Mouse (Mus musculus): ENCODE results near the gene Gm17387. TPM values are rescaled to one million over a fixed set of nuclear protein-coding genes. Genes with fewer than 3 reads are reported as not detected.
A peak's percentile ranks its signal among the peaks of the same experiment; 100 is the strongest.

The Gm17387 gene
- total RNA-seq, 2 experiments from 2014 or later = not detected

DNA sequence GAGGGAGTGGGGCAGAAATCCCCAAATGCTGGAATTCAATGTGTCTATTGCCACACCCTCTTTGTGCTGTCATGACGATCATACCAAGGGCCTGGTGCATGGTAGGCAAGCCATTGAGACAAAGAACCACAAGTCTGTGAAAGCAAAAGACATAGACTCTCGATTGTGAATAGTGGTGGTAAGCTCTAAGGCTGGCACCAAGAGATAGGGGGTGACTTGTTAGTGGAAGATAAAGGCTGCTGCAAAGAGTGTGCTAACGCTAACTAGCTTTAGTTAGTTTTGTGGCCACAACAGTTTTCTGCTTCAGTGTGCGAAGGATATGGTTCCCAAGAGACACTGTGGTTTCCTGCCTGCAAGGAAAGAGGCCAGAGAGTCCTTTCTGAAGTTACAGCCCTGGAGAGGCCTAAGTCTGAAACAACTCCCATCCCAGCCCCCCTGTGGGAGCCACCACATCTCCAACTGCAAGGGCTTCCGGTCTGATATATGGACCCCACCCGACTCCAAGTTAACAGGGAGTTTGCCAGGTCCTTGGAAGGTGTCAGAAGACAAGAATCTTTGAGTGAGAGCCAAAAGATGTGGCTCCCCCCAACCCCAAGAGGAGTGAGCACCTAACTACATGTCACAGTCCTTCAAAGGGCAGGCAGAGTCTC, 18.1 kb downstream of the Gm17387 start:
- intact Hi-C loops (cut with DNase I) = no loop called here
- peak; percentile 53 to 67 for DNase-seq

DNA sequence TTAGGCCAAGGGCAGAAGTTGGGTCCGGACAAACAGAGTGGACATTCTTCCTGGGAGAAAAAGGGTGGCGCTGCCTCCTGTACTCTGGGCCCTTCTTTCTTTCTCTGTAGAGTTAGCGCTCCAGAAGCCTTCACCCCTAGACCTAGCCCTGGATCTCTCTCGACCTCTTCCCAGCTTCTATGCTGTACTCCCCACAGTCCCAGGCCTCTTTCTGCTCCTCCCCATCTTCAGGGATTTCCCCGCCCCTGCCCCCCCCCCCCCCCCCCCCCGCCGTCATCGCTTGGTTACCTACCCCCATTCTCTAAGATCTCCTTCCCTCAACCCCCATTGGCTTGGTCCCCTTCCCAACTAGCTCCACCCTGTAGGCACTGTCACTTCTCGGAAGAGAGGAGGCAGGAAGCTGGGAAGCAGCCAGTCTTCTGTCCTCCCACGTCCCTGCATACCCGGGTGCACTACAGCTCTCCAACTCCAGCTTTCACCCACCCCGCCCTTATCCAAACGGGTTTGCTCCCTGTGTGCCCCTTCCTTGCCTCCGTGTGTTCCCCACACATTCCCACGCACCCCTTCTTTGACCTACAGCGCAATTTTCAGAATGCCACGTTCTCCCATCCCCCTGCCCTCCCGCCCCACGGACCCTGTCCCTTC, 18.8 kb downstream of the Gm17387 start:
- intact Hi-C loops (cut with DNase I) = loop anchor here (1.0 to 2.0 kb wide), 5 partner anchors 38 to 203 kb away; partner anchors contain the start of gene Scgb1c1
- DNase-seq = peak; percentile 89 to 90

DNA sequence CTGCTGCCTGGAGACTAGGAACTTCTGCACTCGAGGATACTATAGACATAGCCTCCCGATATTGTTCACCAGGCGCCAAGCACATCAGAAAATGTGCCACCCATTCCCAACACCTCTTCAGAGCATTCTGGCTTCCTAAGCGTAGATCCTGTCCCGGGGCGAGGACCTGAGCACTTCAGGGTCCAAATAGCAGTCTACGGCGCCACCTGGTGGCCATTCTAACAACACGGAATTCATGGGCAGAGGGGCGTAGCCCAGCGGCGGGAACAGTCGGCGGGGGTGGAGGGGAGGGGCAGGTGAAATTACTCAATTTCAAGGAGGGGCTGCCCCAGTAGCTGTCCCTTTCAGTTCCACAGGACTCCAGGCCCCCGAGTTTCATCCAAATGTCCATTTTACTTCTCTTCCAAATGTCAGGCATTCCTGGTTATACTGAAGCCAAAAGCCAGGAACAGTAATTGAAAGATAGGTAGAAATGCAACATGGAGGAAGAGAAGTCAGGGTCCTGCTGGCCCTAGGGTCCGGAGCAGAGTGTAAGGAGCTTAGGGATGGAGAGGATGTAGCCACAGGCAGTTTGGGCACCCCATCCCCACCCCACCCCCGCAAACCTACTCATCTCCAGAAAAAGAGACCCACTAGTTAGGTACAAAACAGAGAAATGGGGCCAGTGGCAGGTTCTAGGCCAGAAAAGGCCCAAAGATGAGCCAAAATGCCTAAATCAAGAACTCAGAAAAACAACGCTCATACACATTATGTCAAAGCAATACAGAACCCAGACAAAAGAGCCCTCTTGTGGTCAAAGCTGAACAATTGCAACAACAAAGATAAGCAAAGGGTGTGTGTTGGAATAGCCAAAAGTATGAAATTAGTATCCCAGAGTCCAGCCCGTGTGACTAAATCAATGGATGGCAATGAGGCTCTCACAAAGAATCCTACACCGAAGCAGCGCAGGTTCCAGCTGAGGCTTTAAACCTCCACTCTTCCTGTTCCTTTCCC, 19.6 kb downstream of the Gm17387 start:
- peak; percentile 94 to 96 for DNase-seq
- intact Hi-C loops (cut with DNase I) = loop anchor here (1.0 to 2.0 kb wide), 5 partner anchors 39 to 204 kb away; partner anchors contain the start of gene Scgb1c1

DNA sequence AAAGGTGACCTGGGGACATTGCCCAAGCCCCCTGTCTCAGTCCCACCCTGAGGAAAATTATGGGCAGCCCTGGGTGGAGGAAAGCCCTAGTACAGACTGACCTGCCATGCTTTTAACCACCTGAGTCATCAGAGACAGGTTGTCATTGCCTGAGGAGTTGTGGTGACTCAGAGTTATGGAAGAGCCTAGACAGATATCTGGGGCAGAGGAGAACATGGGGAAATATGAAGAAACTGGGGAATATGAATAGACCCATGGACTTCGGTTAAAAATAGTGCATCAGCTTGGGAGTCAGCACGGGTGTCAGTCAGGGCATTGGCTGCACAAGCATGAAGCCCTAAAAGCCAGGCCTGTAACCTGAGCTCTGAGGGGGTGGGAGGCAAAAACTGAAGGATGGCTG, 20.4 kb downstream of the Gm17387 start:
- intact Hi-C loops (cut with DNase I) = loop anchor here (2.0 kb wide), 1 partner anchor 205 kb away; the partner anchor contains the start of gene Scgb1c1
- no peak for DNase-seq

DNA sequence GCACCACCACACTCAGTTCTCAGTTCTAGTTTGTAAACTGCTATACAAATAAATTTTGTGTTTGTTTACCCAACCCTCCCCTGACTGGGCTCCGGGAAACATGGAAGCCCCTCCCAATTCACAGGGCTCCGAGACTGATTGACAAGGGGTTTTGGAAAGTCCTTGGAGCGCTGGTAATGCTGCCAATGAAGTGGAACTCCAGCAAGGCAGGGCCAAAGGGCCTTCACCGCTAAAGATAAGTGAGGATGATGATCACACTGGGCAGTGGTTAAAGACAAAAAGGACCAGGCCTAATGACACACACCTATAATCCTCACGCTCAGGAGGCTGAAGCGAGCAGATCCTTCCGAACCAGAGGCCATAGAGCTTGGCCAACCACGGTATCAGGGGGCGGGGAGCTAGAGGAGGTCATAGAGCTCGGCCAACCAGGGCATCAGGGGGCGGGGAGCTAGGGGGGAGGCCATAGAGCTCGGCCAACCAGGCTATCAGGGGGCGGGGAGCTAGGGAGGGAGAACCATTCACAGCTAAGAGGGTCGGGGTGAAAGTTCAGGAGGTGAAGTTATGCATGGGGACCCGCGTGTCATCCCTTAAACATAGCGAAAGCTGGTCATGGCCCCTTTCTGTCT, 22.2 kb downstream of the Gm17387 start:
- DNase-seq = no peak
- intact Hi-C loops (cut with DNase I) = no loop called here

DNA sequence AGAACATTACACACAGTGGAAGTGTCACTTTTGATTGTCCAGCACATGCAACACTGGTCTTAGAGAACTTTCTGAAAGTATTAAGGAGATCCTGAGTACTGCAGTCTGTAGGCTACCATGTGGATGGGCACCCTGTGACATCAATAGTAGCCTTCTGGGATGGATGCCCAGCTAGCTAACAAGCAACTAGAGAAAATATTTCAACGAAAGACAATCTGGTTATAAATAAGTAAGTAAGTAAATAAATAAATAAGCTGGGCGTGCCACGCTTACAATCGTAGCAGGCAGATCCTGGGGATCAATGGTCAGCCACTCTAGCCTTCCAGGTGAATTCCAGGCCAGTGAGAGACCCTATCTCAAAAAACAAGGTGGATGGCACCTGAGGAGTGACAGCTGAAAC, 23.1 kb downstream of the Gm17387 start:
- intact Hi-C loops (cut with DNase I) = no loop called here
- no peak for DNase-seq

DNA sequence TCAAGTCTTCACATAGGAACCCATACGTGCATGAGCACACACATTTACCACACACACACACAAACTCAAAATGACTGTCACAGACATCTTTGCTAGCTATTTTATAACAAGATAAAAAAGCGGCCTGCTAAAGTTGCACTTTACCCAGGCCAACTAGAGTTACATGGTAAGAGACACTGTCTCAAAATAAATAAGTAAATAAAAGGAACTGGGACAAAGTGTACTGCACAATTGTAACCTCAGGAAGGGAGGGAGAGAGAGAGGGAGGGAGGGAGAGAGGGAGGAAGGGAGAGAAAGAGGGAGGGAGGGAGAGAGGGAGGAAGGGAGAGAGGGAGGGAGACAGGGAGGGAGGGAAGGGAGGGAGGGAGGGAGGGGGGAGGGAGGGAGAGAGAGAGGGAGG, 23.5 kb downstream of the Gm17387 start:
- intact Hi-C loops (cut with DNase I) = no loop called here
- no peak for DNase-seq

DNA sequence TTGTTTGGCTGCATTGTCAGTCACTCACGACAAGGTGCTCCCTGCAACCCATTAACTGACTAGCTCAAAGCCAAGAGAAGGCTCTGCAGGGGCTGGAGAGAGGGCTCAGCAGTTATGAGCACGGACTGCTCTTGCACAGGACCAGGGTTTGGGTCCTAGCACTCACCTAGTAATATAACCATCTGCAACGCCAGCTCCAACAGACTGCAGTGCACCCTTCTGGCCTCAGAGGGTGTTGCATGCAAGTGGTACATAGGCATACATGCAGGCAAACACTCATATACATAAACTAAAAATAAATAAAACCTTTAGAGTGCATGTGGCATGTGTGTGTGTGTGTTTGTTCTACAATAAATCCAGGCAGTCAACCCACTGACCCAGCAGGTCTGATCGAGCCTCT, 26.9 kb downstream of the Gm17387 start:
- intact Hi-C loops (cut with DNase I) = no loop called here
- no peak for DNase-seq

DNA sequence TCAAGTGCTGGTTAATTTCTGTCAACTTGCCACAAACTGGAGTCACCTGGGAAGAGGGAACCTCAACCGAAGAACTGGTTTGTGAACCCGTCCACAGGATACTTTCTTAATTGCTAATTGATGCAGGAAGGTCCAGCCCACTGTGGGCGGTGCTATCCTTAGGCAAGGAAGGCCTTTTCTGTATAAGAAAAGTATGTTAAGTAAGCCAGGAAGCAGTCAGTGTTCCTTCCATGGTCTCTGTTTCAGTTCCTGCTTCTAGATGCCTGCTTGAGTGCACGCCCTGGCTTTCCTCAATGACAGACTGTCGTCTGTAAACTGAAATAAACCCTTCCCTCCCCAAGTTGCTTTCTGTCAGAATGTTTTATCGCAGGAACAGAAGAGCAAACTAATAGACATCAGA, 28.0 kb downstream of the Gm17387 start:
- DNase-seq = no peak
- intact Hi-C loops (cut with DNase I) = no loop called here

DNA sequence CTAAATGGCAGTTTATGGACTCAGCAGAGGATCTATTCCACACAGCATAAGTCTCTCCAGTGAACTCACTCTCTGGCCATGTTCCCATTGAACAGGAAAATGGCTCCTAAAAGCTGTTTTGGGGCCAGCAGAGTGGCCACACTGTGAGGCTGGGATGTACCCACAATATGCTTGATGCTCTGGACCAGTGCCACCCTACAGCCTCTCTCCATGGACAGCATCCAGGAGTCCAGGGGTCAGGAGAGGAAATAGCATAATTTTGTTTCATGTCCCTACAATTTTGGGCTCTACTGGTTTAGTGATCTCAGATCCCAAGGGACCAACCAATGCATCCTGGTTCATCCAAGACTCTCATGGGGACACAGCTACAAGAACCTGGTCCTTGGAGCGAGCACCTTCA, 28.6 kb downstream of the Gm17387 start:
- no peak for DNase-seq
- intact Hi-C loops (cut with DNase I) = no loop called here

DNA sequence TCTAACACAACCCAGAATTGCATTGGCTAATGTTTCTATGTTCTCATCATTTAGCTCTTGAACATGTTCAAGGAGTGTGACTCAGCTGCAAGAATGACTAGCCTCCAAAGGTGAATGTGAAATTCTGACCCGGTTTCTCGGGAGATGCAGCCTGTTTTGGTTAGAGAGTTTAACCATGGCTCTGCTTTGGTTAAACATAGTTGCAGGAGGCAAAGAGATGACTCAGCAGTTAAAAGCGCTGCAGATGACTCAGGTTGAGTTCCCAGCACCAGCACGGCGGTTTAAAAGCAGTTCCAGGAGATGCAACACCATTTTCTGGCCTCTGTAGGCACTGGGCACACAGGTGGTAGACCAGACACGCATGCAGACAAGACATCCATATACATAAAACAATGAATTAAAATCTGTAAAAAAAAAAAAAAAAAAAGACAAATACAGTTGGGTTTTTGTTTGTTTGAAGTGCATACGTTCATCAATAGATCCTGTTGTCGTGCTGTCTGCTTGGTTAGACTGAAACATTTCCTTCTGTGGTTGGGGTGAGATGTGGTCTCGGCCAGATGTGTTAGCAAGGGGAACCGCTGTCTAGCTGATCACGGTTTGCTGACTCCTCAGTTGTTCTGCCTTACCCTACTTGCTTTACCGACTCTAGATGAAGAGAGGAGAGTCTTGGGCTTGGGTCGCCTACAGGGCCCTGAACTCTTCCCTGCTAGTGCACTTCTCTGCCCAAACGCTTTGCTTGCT, 29.8 kb downstream of the Gm17387 start:
- intact Hi-C loops (cut with DNase I) = no loop called here
- no peak for DNase-seq

DNA sequence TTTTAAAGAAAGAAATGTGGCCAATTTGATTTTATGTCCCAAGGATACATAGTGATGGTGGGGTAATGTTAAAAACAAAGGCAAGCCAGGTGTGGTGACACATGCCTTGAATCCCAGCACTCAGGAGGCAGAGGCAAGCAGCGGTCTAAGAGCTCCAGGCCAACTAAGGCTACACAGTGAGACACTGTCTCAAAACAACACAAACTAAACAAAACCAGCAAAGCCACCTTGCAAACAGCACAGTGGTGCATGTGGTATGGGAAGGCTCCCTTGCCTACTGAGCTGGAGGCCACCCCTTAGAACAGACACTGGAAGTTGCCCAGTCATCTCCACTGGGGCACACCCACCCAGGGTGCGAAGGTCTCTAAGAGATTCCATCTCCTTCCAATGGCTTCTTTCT, 31.0 kb downstream of the Gm17387 start:
- intact Hi-C loops (cut with DNase I) = no loop called here

DNA sequence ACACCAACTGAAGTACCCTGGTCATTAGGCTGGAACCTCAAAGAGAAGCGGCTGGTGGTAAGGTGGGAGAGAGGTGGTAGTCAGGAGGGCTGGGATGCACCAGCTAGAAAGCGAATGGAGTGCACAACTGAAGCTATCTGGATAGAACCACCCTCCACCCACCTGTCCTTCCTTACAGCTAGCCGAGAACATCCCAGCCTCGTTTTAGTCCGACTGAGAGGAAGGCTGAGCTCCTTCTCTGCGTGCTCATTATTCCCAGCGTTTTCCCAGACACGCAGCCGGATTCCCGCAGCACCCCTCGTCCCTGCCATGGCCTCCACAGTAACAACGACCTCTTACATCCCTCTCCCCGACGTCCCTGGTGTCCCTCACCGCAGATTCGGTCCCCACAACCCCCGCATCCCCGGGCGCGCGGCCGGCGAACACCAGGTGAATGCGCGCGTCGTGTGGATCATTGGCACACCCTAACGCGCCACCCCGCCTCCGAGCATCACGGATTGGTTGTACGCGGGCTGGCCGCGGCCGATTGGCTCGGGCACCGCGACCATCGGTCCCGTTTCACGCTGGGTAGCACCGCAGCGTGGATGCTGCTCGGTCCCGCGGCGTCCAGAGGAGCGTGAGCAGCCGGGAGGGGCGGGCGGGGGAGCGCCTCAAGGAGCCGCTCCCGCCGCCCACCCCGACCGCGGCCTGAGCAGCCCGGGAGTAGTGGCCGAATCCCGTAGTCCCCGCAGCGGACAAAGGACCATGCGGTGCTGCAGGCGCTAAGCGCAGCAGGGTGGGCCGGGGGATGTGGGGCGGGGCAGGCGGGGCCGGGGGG, 31.7 kb downstream of the Gm17387 start, which contains the start of gene B4galnt4:
Gene B4galnt4, plus strand, starts transcription at position 679 of the 817 bp plus-strand sequence.
- intact Hi-C loops (cut with DNase I) = no loop called here
- peak; percentile 50 to 61 for DNase-seq

More for the DNA sequence above, 31.0 kb downstream of the Gm17387 start:
- DNase-seq = no peak

DNA sequence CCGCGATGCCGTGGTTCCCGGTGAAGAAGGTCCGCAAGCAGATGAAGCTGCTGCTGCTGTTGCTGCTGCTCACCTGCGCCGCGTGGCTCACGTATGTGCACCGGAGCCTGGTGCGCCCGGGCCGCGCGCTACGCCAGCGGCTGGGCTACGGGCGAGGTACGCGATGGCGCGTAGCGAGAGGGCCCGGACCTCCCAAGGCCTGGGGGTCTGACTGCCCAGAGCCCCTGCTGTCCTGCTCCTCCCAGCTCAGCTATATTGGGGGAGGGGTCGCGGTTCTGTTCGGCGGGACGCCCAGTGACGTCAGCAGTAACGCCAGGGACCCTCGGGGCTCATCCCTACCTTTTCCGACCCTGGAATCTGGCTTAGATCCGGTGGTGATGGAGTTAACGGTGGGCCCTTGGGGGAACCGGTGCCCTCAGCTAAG, 32.4 kb downstream of the Gm17387 start:
- intact Hi-C loops (cut with DNase I) = no loop called here
- no peak for DNase-seq

DNA sequence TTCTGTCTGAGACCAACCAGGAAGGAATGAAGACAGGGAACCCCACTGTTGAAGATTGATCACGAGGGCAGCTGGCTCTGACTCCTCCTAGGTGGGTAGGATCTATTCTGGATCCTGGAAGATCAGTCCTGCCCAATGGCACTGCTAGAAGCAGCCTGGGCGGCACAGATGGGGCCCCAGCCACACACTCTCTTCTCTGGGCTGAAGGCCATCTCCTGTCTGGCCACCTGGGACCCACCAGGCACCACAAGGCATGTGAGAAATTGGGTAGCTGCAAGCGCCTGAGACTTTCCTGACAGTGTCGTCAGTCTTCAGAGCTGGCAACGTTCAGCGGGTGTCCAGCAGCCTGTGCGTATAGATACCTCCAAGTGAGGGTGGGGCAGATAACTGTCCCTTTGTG, 33.6 kb downstream of the Gm17387 start:
- DNase-seq = no peak
- intact Hi-C loops (cut with DNase I) = no loop called here

DNA sequence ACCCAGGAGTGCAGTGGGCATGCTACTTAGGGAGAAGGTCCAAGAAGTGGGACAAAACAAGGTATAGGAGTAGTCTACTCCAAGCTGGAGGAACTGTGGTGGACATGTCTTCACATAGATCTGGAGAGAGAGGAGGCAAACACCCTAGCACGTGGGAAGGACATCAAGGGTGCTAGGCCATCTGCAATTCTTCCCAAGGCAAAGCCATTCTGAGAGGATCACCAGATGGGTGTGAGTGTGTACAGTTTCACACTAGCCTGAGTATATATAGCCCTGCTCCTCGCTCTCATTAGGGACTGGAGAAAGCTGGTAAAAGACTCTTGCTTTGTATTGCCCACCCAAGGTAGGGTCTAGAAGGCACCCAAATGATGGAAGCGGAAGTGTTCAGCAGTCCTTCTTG, 34.4 kb downstream of the Gm17387 start:
- DNase-seq = no peak
- intact Hi-C loops (cut with DNase I) = no loop called here

DNA sequence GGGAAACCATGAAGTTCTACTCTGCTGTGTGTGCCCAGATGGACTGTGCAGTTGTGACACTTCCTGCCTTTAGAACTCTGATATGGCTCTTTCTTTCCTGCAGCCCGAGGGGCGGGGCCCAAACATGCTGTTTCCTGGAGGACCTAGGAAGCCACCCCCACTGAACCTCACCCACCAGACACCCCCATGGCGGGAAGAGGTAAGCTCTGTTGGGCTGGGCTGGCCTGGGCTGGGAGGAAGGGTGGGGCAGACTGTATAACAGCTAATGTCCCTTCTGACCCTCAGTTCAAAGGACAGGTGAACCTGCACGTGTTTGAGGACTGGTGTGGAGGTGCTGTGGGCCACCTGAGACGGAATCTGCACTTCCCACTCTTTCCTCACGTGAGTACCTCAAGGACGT, 35.2 kb downstream of the Gm17387 start:
- no peak for DNase-seq
- intact Hi-C loops (cut with DNase I) = no loop called here

DNA sequence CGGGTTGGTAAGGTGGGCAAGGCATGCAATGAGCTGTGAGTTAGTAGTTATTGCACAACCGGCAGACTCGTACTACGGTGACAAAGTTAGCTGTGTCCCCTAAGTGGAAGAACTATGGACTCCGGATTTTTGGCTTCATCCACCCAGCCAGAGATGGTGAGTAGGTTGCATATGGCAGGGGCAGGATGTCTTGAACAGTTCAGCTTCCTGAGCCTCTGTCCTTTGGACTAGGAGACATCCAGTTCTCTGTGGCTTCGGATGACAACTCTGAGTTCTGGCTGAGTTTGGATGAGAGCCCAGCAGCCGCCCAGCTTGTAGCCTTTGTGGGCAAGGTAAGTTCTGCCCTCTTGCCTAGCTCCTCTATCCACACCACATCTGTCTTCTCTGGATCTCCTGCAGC, 35.6 kb downstream of the Gm17387 start:
- DNase-seq = no peak
- intact Hi-C loops (cut with DNase I) = no loop called here

DNA sequence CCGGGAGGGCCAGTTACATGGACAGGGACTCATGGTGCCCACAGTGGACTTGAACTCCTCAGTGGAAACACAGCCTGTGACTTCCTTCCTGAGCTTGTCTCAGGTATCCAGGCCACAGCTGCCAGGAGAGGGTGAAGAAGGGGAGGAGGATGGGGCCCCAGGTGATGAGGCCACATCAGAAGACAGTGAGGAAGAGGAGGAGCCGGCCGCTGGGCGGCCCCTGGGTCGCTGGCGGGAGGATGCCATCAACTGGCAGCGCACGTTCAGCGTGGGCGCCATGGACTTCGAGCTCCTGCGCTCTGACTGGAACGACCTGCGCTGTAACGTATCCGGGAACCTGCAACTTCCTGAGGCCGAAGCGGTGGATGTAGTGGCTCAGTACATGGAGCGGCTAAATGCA, 39.4 kb downstream of the Gm17387 start:
- intact Hi-C loops (cut with DNase I) = loop anchor here (5.0 kb wide), 1 partner anchor 226 kb away; no protein-coding TSS in a partner anchor

More for the DNA sequence above, 39.4 kb downstream of the Gm17387 start:
- DNase-seq = no peak
